Mouse (Mus musculus): ENCODE data around the gene Rgs3. TPM values are rescaled to one million over a fixed set of nuclear protein-coding genes. Genes with fewer than 3 reads are reported as not detected.

Rgs3 gene
- polyA plus RNA-seq, 2 experiments, result 3.6 to 3.9 TPM

- Histone ChIP-seq H3K27me3 (ENCODE audit: control insufficient read depth, insufficient read depth, low read length) (no peaks in the 10 kb centered on the region), H3K4me2 (ENCODE audit: low read depth) (no peak overlapping the region), H3K27ac (no peak overlapping the region), H3K4me3 (ENCODE audit: insufficient read depth in 1 of 2, low read depth in 2 of 2, low read length in 2 of 2) (no peak overlapping the region), H3K9me3 (ENCODE audit: control insufficient read depth, low read length) (no peaks in the 10 kb centered on the region), H3K4me1 (replicated peaks; ENCODE audit: control insufficient read depth in 2 of 2, insufficient read depth in 2 of 2, low read length in 1 of 2) (0 out of 4 replicates have a peak, but pooled peaks cover 0 to 2% of the 10 kb centered on the region in 2 experiments), H3K9ac (replicated peaks) (no peak overlapping the region), H3K36me3 (replicated peaks; ENCODE audit: control insufficient read depth, insufficient read depth, low read depth) (no peaks in the 10 kb centered on the region)
- ATAC-seq (ENCODE audit: insufficient read depth) (no peak), DNase-seq (ENCODE audit: low read depth in 3 of 3, low spot score in 3 of 3) (no peak)
- WGBS (ENCODE audit: insufficient replicate concordance), result 35% methylated on average over 8 of the region's 8 CpGs
- TF ChIP-seq CTCF (IDR thresholded peaks at IDR 0.05; ENCODE audit: low read depth) (no peak), EP300 (IDR thresholded peaks at IDR 0.05; ENCODE audit: low read depth) (no peak)
These were observed 135.9 kb downstream of the Rgs3 start for GRCm38 (mm10) chr4:62695523-62695922.

DNA sequence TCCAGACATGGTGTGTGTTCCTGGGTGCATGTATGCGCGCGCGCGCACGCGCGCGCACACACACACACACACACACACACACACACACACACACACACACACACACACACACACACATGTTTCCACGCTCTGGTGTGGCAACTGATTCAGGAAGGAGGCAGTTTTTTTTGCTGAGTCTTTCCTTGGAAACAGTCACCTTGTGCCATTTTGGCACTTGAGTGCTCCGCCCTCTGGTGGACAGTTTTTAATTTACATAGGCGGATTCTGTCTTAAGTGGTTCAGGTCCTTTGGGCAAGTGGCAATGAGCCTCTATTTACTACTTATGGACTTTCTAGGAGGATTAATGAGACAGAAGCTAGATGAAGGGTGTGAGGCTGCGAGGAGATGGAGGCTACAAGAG lies 136.3 kb downstream of the Rgs3 start:
- Histone ChIP-seq H3K27ac (no peak overlapping the region), H3K4me2 (ENCODE audit: low read depth) (no peak overlapping the region)
- ATAC-seq (ENCODE audit: insufficient read depth), result no peak

DNA sequence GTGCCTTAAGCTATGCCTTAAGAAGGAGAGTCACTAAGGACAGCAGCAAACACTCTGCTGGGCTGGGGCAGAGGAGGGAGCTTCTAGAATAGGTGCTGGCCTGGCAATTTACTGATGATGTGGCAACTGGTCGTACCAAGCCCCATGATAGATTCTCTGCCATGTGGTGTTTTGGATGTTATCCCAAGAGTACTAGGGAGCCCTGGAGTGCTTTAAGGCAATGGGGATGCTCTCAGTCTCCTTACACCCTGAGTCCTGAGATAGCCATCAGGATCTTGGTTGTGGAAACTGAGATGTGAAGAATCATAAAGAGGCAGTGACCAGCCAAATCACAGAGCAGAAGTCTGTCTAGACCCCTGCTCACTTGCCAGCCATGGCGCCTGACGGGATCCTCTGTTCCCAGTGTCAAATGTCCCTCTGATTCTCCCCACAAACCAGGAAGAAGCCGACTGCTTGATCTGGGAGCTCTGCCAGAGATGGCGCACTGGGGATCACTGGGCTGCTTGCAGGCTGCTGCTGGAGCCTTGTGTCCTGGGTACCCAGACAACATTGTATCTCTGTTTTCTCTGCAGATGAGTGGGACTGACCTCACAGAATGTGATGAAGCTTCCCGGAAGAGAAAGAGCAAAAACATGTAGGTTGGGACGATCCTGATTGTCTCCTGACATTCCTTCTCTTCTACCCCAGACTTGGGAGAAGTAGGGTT lies 137.2 kb downstream of the Rgs3 start:
- 46% methylated on average over 7 of the region's 7 CpGs for WGBS (ENCODE audit: insufficient replicate concordance)
- Histone ChIP-seq H3K9ac (replicated peaks) (no peak overlapping the region), H3K4me1 (replicated peaks; ENCODE audit: control insufficient read depth in 2 of 2, insufficient read depth in 2 of 2, low read length in 1 of 2) (0 out of 4 replicates have a peak, but pooled peaks cover 0 to 2% of the 10 kb centered on the region in 2 experiments), H3K27ac (no peak overlapping the region), H3K36me3 (replicated peaks; ENCODE audit: control insufficient read depth, insufficient read depth, low read depth) (no peaks in the 10 kb centered on the region), H3K9me3 (ENCODE audit: control insufficient read depth, low read length) (no peaks in the 10 kb centered on the region), H3K27me3 (ENCODE audit: control insufficient read depth, insufficient read depth, low read length) (no peaks in the 10 kb centered on the region), H3K4me2 (ENCODE audit: low read depth) (no peak overlapping the region), H3K4me3 (ENCODE audit: insufficient read depth in 1 of 2, low read depth in 2 of 2, low read length in 2 of 2) (no peak overlapping the region)
- TF ChIP-seq EP300 (IDR thresholded peaks at IDR 0.05; ENCODE audit: low read depth) (no peak), CTCF (IDR thresholded peaks at IDR 0.05; ENCODE audit: low read depth) (no peak)
- no peak for DNase-seq (ENCODE audit: low read depth in 3 of 3, low spot score in 3 of 3)
- no peak for ATAC-seq (ENCODE audit: insufficient read depth)

More for the DNA sequence above, 136.3 kb downstream of the Rgs3 start:
- WGBS (ENCODE audit: insufficient replicate concordance), result 68% methylated on average over 13 of the region's 13 CpGs
- no peak overlapping the region for H3K9ac ChIP-seq (replicated peaks)
- H3K9me3 ChIP-seq (ENCODE audit: control insufficient read depth, low read length), result no peaks in the 10 kb centered on the region
- TF ChIP-seq EP300 (IDR thresholded peaks at IDR 0.05; ENCODE audit: low read depth) (no peak), CTCF (IDR thresholded peaks at IDR 0.05; ENCODE audit: low read depth) (peak; percentile 72)
- DNase-seq (ENCODE audit: low read depth in 3 of 3, low spot score in 3 of 3), result peak; percentile 36 to 47 (median 38)
- no peaks in the 10 kb centered on the region for H3K27me3 ChIP-seq (ENCODE audit: control insufficient read depth, insufficient read depth, low read length)
- no peak overlapping the region for H3K4me3 ChIP-seq (ENCODE audit: insufficient read depth in 1 of 2, low read depth in 2 of 2, low read length in 2 of 2)
- 0 out of 4 replicates have a peak, but pooled peaks cover 0 to 2% of the 10 kb centered on the region in 2 experiments for H3K4me1 ChIP-seq (replicated peaks; ENCODE audit: control insufficient read depth in 2 of 2, insufficient read depth in 2 of 2, low read length in 1 of 2)
- H3K36me3 ChIP-seq (replicated peaks; ENCODE audit: control insufficient read depth, insufficient read depth, low read depth), result no peaks in the 10 kb centered on the region

DNA sequence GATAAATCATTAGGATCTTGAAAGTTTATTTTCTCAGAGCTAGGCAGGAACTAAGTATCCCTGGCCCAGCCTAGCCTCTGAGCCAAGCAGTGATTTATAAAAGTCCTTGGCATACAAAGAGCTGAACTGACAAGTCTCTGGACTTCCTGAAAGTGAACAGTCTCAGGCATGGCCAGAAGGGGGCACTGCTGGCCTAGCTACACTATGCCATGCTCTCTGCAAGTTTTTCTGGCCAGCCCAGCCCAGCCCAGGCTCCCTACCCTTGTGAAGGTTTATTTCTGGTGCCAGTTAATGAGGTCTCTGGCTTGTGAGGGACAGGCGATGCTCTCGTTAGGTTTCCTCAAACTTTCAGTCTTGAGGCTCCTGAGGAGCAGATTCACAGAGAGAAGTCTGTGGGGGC lies 137.8 kb downstream of the Rgs3 start:
- ATAC-seq (ENCODE audit: insufficient read depth) (no peak), DNase-seq (ENCODE audit: low read depth in 3 of 3, low spot score in 3 of 3) (peak in 1 of 3 experiments; percentile 25)
- H3K4me1 ChIP-seq (replicated peaks; ENCODE audit: control insufficient read depth in 2 of 2, insufficient read depth in 2 of 2, low read length in 1 of 2), result 0 out of 4 replicates have a peak, but pooled peaks cover 0 to 2% of the 10 kb centered on the region in 2 experiments
- H3K9ac ChIP-seq (replicated peaks), result no peak overlapping the region
- no peak overlapping the region for H3K27ac ChIP-seq
- TF ChIP-seq EP300 (IDR thresholded peaks at IDR 0.05; ENCODE audit: low read depth) (no peak), CTCF (IDR thresholded peaks at IDR 0.05; ENCODE audit: low read depth) (peak; percentile 75)
- no peaks in the 10 kb centered on the region for H3K36me3 ChIP-seq (replicated peaks; ENCODE audit: control insufficient read depth, insufficient read depth, low read depth)
- H3K4me2 ChIP-seq (ENCODE audit: low read depth), result no peak overlapping the region
- no peaks in the 10 kb centered on the region for H3K9me3 ChIP-seq (ENCODE audit: control insufficient read depth, low read length)
- no peak overlapping the region for H3K4me3 ChIP-seq (ENCODE audit: insufficient read depth in 1 of 2, low read depth in 2 of 2, low read length in 2 of 2)
- WGBS (ENCODE audit: insufficient replicate concordance), result 22% methylated on average over 2 of the region's 2 CpGs
- H3K27me3 ChIP-seq (ENCODE audit: control insufficient read depth, insufficient read depth, low read length), result no peaks in the 10 kb centered on the region

GRCm38 (mm10) chr4:62698521-62698920 lies 138.9 kb downstream of the Rgs3 start:
- Histone ChIP-seq H3K9me3 (ENCODE audit: control insufficient read depth, low read length) (no peaks in the 10 kb centered on the region), H3K36me3 (replicated peaks; ENCODE audit: control insufficient read depth, insufficient read depth, low read depth) (no peaks in the 10 kb centered on the region), H3K27me3 (ENCODE audit: control insufficient read depth, insufficient read depth, low read length) (no peaks in the 10 kb centered on the region), H3K27ac (no peak overlapping the region), H3K4me3 (ENCODE audit: insufficient read depth in 1 of 2, low read depth in 2 of 2, low read length in 2 of 2) (no peak overlapping the region), H3K4me1 (replicated peaks; ENCODE audit: control insufficient read depth in 2 of 2, insufficient read depth in 2 of 2, low read length in 1 of 2) (0 out of 4 replicates have a peak, but pooled peaks cover 0 to 2% of the 10 kb centered on the region in 2 experiments), H3K9ac (replicated peaks) (no peak overlapping the region), H3K4me2 (ENCODE audit: low read depth) (no peak overlapping the region)
- 40% methylated on average over 3 of the region's 3 CpGs for WGBS (ENCODE audit: insufficient replicate concordance)
- DNase-seq (ENCODE audit: low read depth in 3 of 3, low spot score in 3 of 3) (no peak), ATAC-seq (ENCODE audit: insufficient read depth) (no peak)
- TF ChIP-seq EP300 (IDR thresholded peaks at IDR 0.05; ENCODE audit: low read depth) (no peak), CTCF (IDR thresholded peaks at IDR 0.05; ENCODE audit: low read depth) (no peak)
